Mouse (Mus musculus): Measurements from ENCODE around the gene Ano6. TPM values are rescaled to one million over a fixed set of nuclear protein-coding genes. Genes with fewer than 3 reads are reported as not detected.

Ano6 gene
- polyA plus RNA-seq, 1 experiment from 2014 or later: 40.8 TPM

- WGBS: 90% methylated on average over 6 of the region's 6 CpGs
- Histone ChIP-seq H3K27ac (no peak overlapping the region), H3K4me1 (0 out of 2 replicates have a peak, but pooled peaks cover 7% of the 10 kb centered on the region), H3K4me3 (no peak overlapping the region), H3K36me3 (peaks cover 51% of the 10 kb centered on the region), H3K9me3 (no peaks in the 10 kb centered on the region), H3K27me3 (ENCODE audit: insufficient read depth, poor library complexity, severe bottlenecking) (no peaks in the 10 kb centered on the region)
- no peak for DNase-seq (ENCODE audit: low spot score)
Measured at GRCm38 (mm10) chr15:95929087-95929486, 138.4 kb downstream of the Ano6 start.

- Histone ChIP-seq H3K36me3 (peaks cover 51% of the 10 kb centered on the region), H3K27ac (no peak overlapping the region), H3K4me3 (no peak overlapping the region), H3K27me3 (ENCODE audit: insufficient read depth, poor library complexity, severe bottlenecking) (no peaks in the 10 kb centered on the region), H3K9me3 (no peaks in the 10 kb centered on the region), H3K4me1 (no peaks in the 10 kb centered on the region)
- DNase-seq (ENCODE audit: low spot score): no peak
- 66% methylated on average over 16 of the region's 16 CpGs for WGBS
Measured at GRCm38 (mm10) chr15:95931013-95931775, 140.6 kb downstream of the Ano6 start.

GRCm38 (mm10) chr15:95932358-95932757 lies 141.7 kb downstream of the Ano6 start:
- Histone ChIP-seq H3K4me1 (no peaks in the 10 kb centered on the region), H3K9me3 (no peaks in the 10 kb centered on the region), H3K36me3 (peaks cover 51% of the 10 kb centered on the region), H3K27ac (no peak overlapping the region), H3K27me3 (ENCODE audit: insufficient read depth, poor library complexity, severe bottlenecking) (no peaks in the 10 kb centered on the region), H3K4me3 (no peak overlapping the region)
- no peak for DNase-seq (ENCODE audit: low spot score)
- WGBS: 89% methylated on average over 5 of the region's 5 CpGs

GRCm38 (mm10) chr15:95935141-95935540 lies 144.5 kb downstream of the Ano6 start:
- Histone ChIP-seq H3K27ac (no peak overlapping the region), H3K4me3 (no peak overlapping the region), H3K27me3 (ENCODE audit: insufficient read depth, poor library complexity, severe bottlenecking) (no peaks in the 10 kb centered on the region), H3K9me3 (no peaks in the 10 kb centered on the region), H3K36me3 (peaks cover 46% of the 10 kb centered on the region), H3K4me1 (no peaks in the 10 kb centered on the region)
- 88% methylated on average over 11 of the region's 11 CpGs for WGBS
- DNase-seq (ENCODE audit: low spot score): no peak

- WGBS: 53% methylated on average over 4 of the region's 4 CpGs
- no peak for DNase-seq (ENCODE audit: low spot score)
- Histone ChIP-seq H3K27me3 (ENCODE audit: insufficient read depth, poor library complexity, severe bottlenecking) (no peaks in the 10 kb centered on the region), H3K4me3 (no peak overlapping the region), H3K4me1 (peaks cover 4% of the 10 kb centered on the region; the same call in 1 of the 2 replicates), H3K36me3 (peaks cover 51% of the 10 kb centered on the region), H3K9me3 (no peaks in the 10 kb centered on the region), H3K27ac (no peak overlapping the region)
Measured at GRCm38 (mm10) chr15:95943470-95943869, 152.8 kb downstream of the Ano6 start.

- Histone ChIP-seq H3K9me3 (no peaks in the 10 kb centered on the region), H3K27me3 (ENCODE audit: insufficient read depth, poor library complexity, severe bottlenecking) (no peaks in the 10 kb centered on the region), H3K27ac (no peak overlapping the region), H3K4me3 (no peak overlapping the region), H3K4me1 (peaks cover 4% of the 10 kb centered on the region; the same call in 1 of the 2 replicates), H3K36me3 (peaks cover 51% of the 10 kb centered on the region)
- no peak for DNase-seq (ENCODE audit: low spot score)
- 87% methylated on average over 6 of the region's 6 CpGs for whole genome bisulfite sequencing
Measured at GRCm38 (mm10) chr15:95944299-95944698, 153.7 kb downstream of the Ano6 start.

GRCm38 (mm10) chr15:95945951-95946708 lies 155.5 kb downstream of the Ano6 start:
- no peak overlapping the region for H3K27ac ChIP-seq
- no peaks in the 10 kb centered on the region for H3K9me3 ChIP-seq
- 73% methylated on average over 11 of the region's 11 CpGs for WGBS
- no peak overlapping the region for H3K4me3 ChIP-seq
- DNase-seq (ENCODE audit: low spot score): no peak
- peaks cover 51% of the 10 kb centered on the region for H3K36me3 ChIP-seq
- H3K27me3 ChIP-seq (ENCODE audit: insufficient read depth, poor library complexity, severe bottlenecking): no peaks in the 10 kb centered on the region
- peaks cover 10% of the 10 kb centered on the region; the same call in 1 of the 2 replicates for H3K4me1 ChIP-seq

- Histone ChIP-seq H3K9me3 (no peaks in the 10 kb centered on the region), H3K27me3 (ENCODE audit: insufficient read depth, poor library complexity, severe bottlenecking) (no peaks in the 10 kb centered on the region), H3K4me3 (no peak overlapping the region), H3K27ac (no peak overlapping the region), H3K36me3 (peaks cover 43% of the 10 kb centered on the region), H3K4me1 (peaks cover 19% of the 10 kb centered on the region)
- DNase-seq (ENCODE audit: low spot score): no peak
- WGBS: 95% methylated on average over 18 of the region's 18 CpGs
Measured at GRCm38 (mm10) chr15:95948411-95948810, 157.8 kb downstream of the Ano6 start.

GRCm38 (mm10) chr15:95949336-95949735 lies 158.7 kb downstream of the Ano6 start:
- Histone ChIP-seq H3K27ac (no peak overlapping the region), H3K4me1 (peaks cover 25% of the 10 kb centered on the region), H3K9me3 (no peaks in the 10 kb centered on the region), H3K36me3 (peaks cover 46% of the 10 kb centered on the region), H3K4me3 (no peak overlapping the region), H3K27me3 (ENCODE audit: insufficient read depth, poor library complexity, severe bottlenecking) (no peaks in the 10 kb centered on the region)
- WGBS: 84% methylated on average over 13 of the region's 13 CpGs
- DNase-seq (ENCODE audit: low spot score): no peak

- 50% methylated on average over 5 of the region's 5 CpGs for WGBS
- Histone ChIP-seq H3K4me1 (peaks cover 21% of the 10 kb centered on the region), H3K4me3 (no peak overlapping the region), H3K27me3 (ENCODE audit: insufficient read depth, poor library complexity, severe bottlenecking) (no peaks in the 10 kb centered on the region), H3K9me3 (no peaks in the 10 kb centered on the region), H3K36me3 (peaks cover 63% of the 10 kb centered on the region), H3K27ac (peak overlapping the region; percentile 56; the same call in 1 of the 2 replicates)
- no peak for DNase-seq (ENCODE audit: low spot score)
Measured at GRCm38 (mm10) chr15:95951497-95951896, 160.9 kb downstream of the Ano6 start.

GRCm38 (mm10) chr15:95956692-95957091 lies 166.0 kb downstream of the Ano6 start:
- H3K9me3 ChIP-seq: no peaks in the 10 kb centered on the region
- peaks cover 31% of the 10 kb centered on the region for H3K4me1 ChIP-seq
- H3K4me3 ChIP-seq: no peak overlapping the region
- 76% methylated on average over 3 of the region's 3 CpGs for WGBS
- no peaks in the 10 kb centered on the region for H3K27me3 ChIP-seq (ENCODE audit: insufficient read depth, poor library complexity, severe bottlenecking)
- H3K27ac ChIP-seq: no peak overlapping the region
- H3K36me3 ChIP-seq: peaks cover 48% of the 10 kb centered on the region
- DNase-seq (ENCODE audit: low spot score): no peak

GRCm38 (mm10) chr15:95962411-95963123 lies 171.9 kb downstream of the Ano6 start:
- Histone ChIP-seq H3K27ac (no peak overlapping the region), H3K9me3 (no peaks in the 10 kb centered on the region), H3K36me3 (peaks cover 30% of the 10 kb centered on the region), H3K4me1 (peaks cover 21% of the 10 kb centered on the region), H3K4me3 (no peak overlapping the region), H3K27me3 (ENCODE audit: insufficient read depth, poor library complexity, severe bottlenecking) (no peaks in the 10 kb centered on the region)
- peak; percentile 25 for DNase-seq (ENCODE audit: low spot score)
- WGBS: 88% methylated on average over 3 of the region's 3 CpGs

- Histone ChIP-seq H3K4me3 (no peak overlapping the region), H3K4me1 (peaks cover 21% of the 10 kb centered on the region), H3K27ac (no peak overlapping the region), H3K36me3 (peaks cover 32% of the 10 kb centered on the region), H3K27me3 (ENCODE audit: insufficient read depth, poor library complexity, severe bottlenecking) (no peaks in the 10 kb centered on the region), H3K9me3 (no peaks in the 10 kb centered on the region)
- WGBS: 79% methylated on average over 10 of the region's 10 CpGs
- DNase-seq (ENCODE audit: low spot score): peak; percentile 47
Measured at GRCm38 (mm10) chr15:95963124-95963482, 172.5 kb downstream of the Ano6 start.
